ENCODE assay signal across 8 mouse cellular contexts in genomic region chr7:19462884-19463381, GRCm38 (mm10). TPM values are rescaled to one million over a fixed set of nuclear protein-coding genes. Genes with fewer than 3 reads are reported as not detected.
DNase-seq lines count a peak whose midpoint lies in the region; ATAC-seq and TF ChIP-seq lines count a peak whose summit lies in the region.

Gene Exoc3l2 (plus strand): TSS chr7:19463331.

- 21% methylated on average over 6 of the region's 6 CpGs for WGBS in heart, embryonic 13.5 days
- WGBS in stomach, embryonic 16.5 days = 37% methylated on average over 6 of the region's 6 CpGs

- no peak for DNase-seq in heart, adult 9 months (ENCODE audit: low spot score in 2 of 2)
- no peak for DNase-seq in testis, postnatal 14 days (ENCODE audit: low spot score)
- peak; percentile 58 to 64 for DNase-seq in kidney, postnatal 36 days
- no peak for DNase-seq in frontal cortex, postnatal 14 days (ENCODE audit: low spot score in 2 of 2)
- DNase-seq in thymus, postnatal 10 days (ENCODE audit: low spot score in 2 of 2) = no peak

- H3K4me3 ChIP-seq in heart, embryonic 13.5 days = peak within 1 kb of the TSS; percentile 38
- H3K4me3 ChIP-seq in testis, adult 2 months (ENCODE audit: control insufficient read depth, low read depth, low read length) = no peak within 1 kb of the TSS
- H3K4me3 ChIP-seq in stomach, embryonic 16.5 days (replicated peaks; ENCODE audit: low read length) = 0 out of 2 replicates have a peak within 1 kb of the TSS, but pooled peaks have one; percentile 9

- no peaks in the 10 kb centered on the region for H3K9me3 ChIP-seq in heart, embryonic 13.5 days
- H3K9me3 ChIP-seq in stomach, embryonic 16.5 days (replicated peaks; ENCODE audit: control insufficient read depth, low read length) = no peaks in the 10 kb centered on the region

- H3K27me3 ChIP-seq in heart, embryonic 13.5 days (replicated peaks) = peaks cover 30% of the 10 kb centered on the region
- no peaks in the 10 kb centered on the region for H3K27me3 ChIP-seq in testis, adult 2 months (ENCODE audit: control insufficient read depth, insufficient read depth, low read length)
- peaks cover 4% of the 10 kb centered on the region; the same call in 1 of the 2 replicates for H3K27me3 ChIP-seq in stomach, embryonic 16.5 days (ENCODE audit: control insufficient read depth, insufficient read depth, low read length)

- H3K4me2 ChIP-seq in heart, embryonic 13.5 days = peak within 1 kb of the TSS; percentile 60
- peak within 1 kb of the TSS; percentile 16; the same call in 1 of the 2 replicates for H3K4me2 ChIP-seq in stomach, embryonic 16.5 days (ENCODE audit: low read depth, low read length)

- peaks cover 29% of the 10 kb centered on the region for H3K4me1 ChIP-seq in heart, embryonic 13.5 days
- H3K4me1 ChIP-seq in testis, adult 2 months (ENCODE audit: control insufficient read depth, insufficient read depth, low read length) = peaks cover 10% of the 10 kb centered on the region
- H3K4me1 ChIP-seq in stomach, embryonic 16.5 days (ENCODE audit: control insufficient read depth, insufficient read depth, low read length) = no peaks in the 10 kb centered on the region; the same call in 1 of the 2 replicates

- peak within 1 kb of the TSS; percentile 69 for H3K9ac ChIP-seq in heart, embryonic 13.5 days
- peak within 1 kb of the TSS; percentile 50; the same call in 1 of the 2 replicates for H3K9ac ChIP-seq in stomach, embryonic 16.5 days (ENCODE audit: low read length)

- ATAC-seq in heart, embryonic 13.5 days (ENCODE audit: extremely low read depth, insufficient number of reproducible peaks, low FRiP score, low TSS enrichment) = no peak
- ATAC-seq in stomach, embryonic 16.5 days (ENCODE audit: insufficient read depth, low FRiP score) = no peak

- H3K27ac ChIP-seq in heart, embryonic 13.5 days (replicated peaks) = peak within 1 kb of the TSS; percentile 61
- no peak within 1 kb of the TSS for H3K27ac ChIP-seq in testis, adult 2 months (ENCODE audit: control insufficient read depth, insufficient read depth, low read depth, low read length)
- H3K27ac ChIP-seq in stomach, embryonic 16.5 days (ENCODE audit: low read length) = no peak within 1 kb of the TSS

- TF ChIP-seq POLR2A in testis, adult 2 months (IDR thresholded peaks at IDR 0.05; ENCODE audit: control insufficient read depth, low read depth, low read length) = no peak

- no peaks in the 10 kb centered on the region for H3K36me3 ChIP-seq in heart, embryonic 13.5 days
- no peaks in the 10 kb centered on the region for H3K36me3 ChIP-seq in testis, adult 2 months (ENCODE audit: control insufficient read depth, insufficient read depth, low read length)
- H3K36me3 ChIP-seq in stomach, embryonic 16.5 days (ENCODE audit: control insufficient read depth, insufficient read depth, low read length) = no peaks in the 10 kb centered on the region

- no peak for TF ChIP-seq CTCF in testis, adult 2 months (IDR thresholded peaks at IDR 0.05; ENCODE audit: control insufficient read depth, insufficient read depth, insufficient replicate concordance, low read depth, low read length)

RNA-seq across cellular contexts. Expression of gene Exoc3l2, which starts in this region (rescaled TPM):
- 1.1 and 1.2 TPM in 2 replicates for polyA plus RNA-seq in heart, embryonic 13.5 days (2015; fragmentation: Nextera tagmentation; extraction: Ambion mirVana)
- 26.1 and 27.2 TPM in 2 replicates for polyA plus RNA-seq in testis, adult 2 months (2012; rRNA removed)
- polyA plus RNA-seq in stomach, embryonic 16.5 days (2015; fragmentation: Nextera tagmentation; extraction: Ambion mirVana) = 0.71 and 0.85 TPM in 2 replicates

Comparison
In these comparisons a context has a peak if more than half of its experiments do, and no peak if none do; other contexts are left out.
1. RNA of gene Exoc3l2 (polyA plus RNA-seq): 26.1 to 27.2 TPM in testis, adult 2 months; 1.1 to 1.2 TPM in heart, embryonic 13.5 days and 0.71 to 0.85 TPM in stomach, embryonic 16.5 days; every median in the first group is over 10 times any median in the second.
2. DNase-seq: peak in kidney, postnatal 36 days (2 of 2); none in heart, adult 9 months (0 of 2), testis, postnatal 14 days (single experiment), frontal cortex, postnatal 14 days (0 of 2) and thymus, postnatal 10 days (0 of 2).